Mouse (Mus musculus) megakaryocyte-erythroid progenitor cell, adult 5-6 weeks (primary cell): ENCODE results near the gene Gm5485. TPM values are rescaled to one million over a fixed set of nuclear protein-coding genes. Genes with fewer than 3 reads are reported as not detected.
A peak's percentile ranks its signal among the peaks of the same experiment; 100 is the strongest.

Source experiments
- ATAC-seq: replicated peaks from 2 replicates; pipeline ENCODE4 v1.8.0; 2016; ENCODE audit warnings: mild to moderate bottlenecking, inconsistent platforms; ENCODE audit not compliant: severe bottlenecking, poor library complexity, low FRiP score, low TSS enrichment
- total RNA-seq, 2 experiments: library from RNA; stranded (forward) in 1 of 2; stranded (reverse) in 1 of 2; fragments of 200-1000, 215-1000 nt in 1 of 2; fragments of >200 nt in 1 of 2; fragmentation: Nextera tagmentation in 1 of 2; gene quantifications; 2 replicates each; pipeline ENCODE4 v1.2.3; 2014 to 2017

The Gm5485 gene
- total RNA-seq, 2 experiments from 2014 or later, result not detected

DNA sequence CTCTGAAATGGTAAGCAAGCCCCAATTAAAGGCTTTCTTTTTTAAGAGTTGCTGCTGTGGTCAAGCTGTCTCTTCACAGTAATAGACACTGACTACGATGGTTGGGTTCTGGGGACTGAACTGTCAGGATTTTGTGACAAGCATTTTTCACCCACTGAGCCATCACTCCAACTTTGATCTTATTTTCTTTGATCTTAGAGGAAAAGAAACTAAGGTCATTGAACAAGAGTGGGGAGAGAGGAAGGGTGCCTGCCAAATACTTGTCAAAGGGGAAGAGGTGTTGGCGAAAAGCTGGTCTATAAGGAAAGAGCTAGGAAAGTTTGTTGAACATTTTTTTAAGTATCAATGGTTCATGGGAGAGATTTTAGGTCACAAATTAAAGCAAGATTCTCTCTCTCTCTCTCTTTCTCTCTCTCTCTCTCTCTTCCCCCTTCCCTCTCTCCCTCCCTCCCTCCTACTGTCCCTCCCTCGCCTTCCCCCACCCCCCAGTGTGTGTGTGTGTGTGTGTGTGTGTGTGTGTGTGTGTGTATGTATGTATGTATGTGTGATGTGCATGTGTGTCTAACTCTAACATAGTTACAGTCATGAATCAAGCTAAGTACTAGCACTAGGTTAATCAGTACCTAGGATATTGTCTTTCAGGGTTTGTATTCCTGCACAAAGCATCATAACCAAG is 28.5 kb downstream of the Gm5485 start:
- ATAC-seq, result no peak

DNA sequence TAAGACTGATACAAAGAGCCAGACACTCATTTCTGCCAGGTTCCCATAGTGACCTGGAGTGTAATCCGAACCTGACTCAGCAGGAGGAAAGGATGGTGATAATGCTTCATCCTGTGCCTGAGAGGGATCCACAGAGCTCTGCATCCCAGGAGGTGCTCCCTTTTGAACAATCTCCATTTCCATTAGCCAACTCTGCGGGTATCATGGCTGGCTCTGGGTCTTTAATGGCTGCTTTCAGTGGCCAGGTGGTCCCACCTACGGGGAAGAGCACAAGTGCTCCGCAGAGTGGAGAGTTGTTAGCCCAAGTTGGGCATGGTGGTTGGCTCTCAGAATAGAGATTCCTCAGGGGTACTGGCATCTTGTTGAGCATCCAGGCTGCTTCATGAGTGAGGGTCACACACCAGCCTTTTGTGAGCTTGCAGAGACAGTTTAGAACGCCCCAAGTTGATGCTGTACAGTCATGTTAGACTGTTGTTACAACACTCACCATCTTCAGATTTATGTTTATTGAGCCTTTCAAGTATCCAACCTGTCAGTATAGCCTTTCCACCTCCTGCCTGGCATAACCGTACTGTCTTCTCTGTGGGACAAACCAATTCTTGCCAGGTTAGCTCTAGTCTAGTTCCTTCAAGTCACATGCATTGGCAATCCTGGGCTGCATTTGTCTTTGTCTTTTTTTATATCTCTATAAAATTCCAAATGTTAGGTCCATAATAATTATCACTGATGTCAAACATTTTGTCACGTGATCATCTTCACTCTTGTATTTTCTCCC is 38.3 kb downstream of the Gm5485 start:
- ATAC-seq, result no peak

DNA sequence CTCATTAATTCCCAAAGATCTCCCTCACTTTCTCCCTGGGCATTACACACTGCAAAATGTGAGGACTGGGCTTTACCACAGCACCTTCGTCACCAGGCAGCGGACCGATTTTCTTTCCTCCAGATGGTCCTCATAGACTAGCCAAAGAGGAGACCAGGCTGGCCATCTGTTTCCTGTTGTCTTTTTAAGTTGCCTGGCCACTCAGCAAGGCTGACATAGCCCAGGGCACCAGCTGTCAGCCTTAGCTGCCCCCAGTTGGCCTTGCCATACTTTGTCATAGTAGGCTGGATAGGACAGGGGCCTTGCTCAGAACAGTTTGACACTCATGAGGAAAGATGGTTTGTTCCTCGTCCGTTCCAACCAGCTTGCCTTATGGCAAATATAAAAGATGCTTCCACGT is 39.8 kb downstream of the Gm5485 start:
- no peak for ATAC-seq

DNA sequence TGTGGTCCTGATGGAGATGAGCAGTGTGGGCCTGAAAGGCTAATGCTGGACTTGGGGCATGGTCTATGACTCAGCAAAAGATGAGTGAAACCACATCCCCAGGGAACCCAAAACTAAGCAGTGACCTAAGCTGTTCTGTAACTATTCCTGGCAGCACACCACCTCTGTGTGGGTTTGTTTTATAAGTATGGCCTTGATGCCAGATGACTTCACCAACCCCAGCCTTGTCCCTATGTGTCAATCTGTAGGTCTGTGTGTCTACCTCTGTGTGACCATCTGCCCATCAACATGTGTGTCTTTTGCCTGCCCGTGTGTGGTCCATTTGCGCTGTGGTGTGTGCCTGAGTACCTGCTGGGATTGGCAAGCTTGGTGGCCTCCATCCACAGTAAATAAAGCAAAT is 44.1 kb downstream of the Gm5485 start:
- ATAC-seq, result no peak

DNA sequence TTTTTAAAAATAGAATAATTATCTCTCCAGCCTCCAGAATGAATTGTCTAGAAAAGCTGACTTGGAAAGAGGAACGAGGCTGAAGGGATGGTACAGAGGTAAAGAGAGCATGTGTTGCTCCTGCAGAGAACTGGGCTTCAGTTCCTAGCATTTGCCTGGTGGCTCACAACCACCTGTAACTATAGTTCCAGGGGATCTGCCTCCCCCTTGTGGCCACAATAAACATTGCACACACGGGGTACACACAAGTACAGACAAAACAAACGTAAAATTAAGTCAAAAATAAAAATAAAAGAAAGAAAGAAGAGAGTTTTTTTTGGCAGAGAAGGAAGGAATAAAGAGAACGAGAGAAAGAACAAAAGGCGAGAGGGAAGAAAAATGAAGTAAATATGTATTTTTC is 45.4 kb downstream of the Gm5485 start:
- ATAC-seq, result 0 out of 2 replicates have a peak, but pooled peaks have one; percentile 57

DNA sequence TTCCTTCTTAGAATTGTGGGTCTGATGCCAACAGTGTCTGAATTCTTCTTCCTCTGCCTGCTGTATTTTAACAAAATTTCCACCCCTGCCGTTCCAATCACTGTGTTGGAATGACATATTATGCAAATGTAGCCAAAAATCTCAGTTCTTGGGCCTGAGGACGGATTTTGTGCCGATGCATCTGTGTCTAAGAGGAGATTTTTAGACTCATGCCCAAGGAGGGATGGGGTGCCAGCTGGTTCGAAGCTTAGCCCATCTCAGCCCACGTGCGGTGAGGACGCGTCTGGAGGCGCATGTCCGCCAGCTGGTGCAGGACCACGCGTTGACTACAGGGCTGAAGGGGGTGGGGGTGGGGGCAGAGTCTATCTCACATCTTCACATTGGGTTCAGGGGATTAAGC is 51.3 kb downstream of the Gm5485 start:
- ATAC-seq, result no peak

DNA sequence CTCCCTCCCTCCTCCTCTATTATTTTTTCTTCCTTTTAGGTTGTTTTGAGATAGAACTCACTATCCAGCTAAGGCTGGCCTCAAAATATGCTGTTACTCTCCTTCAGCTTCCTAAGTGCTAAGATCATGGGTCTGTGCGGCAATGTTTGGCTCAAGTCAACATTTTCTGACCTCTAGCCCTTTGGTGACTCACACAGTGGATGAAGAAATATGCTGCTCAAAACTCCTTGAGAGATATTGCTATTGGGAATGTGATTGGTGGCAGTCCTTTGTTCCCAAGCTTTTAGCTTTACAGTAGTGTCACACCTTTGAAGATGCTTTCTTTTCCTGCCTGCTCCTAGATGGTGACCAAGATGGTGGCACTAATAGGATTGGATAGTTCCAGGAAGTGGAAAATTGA is 55.8 kb downstream of the Gm5485 start:
- no peak for ATAC-seq

DNA sequence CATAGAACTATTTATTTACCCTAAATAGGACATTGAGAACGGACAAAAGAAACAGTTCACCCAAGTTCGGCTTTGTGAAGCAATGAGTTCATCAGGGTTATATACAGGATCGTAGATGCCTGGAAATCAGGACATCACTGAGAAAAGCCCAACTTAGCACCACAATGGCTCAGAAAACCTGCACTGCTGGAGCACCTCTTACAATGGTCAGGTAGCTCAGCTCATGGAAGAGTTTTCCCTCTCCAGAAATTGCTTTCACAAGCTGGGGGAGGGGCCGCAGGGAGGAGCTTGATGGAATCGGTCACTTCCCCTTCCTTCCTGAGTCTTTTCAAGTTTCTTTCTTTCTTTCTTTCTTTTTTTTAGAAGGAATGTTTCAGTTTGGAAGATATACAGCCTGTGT is 56.5 kb downstream of the Gm5485 start:
- ATAC-seq, result no peak

Other genes starting within 250 kb of the Gm5485 start
- not detected in 2 replicates for gene Dppa4, start 128.7 kb downstream of the Gm5485 start, total RNA-seq (2014; fragmentation: Nextera tagmentation)
- not detected in 2 replicates for gene Dppa4, start 128.7 kb downstream of the Gm5485 start, total RNA-seq (2017)
- gene Dppa2, start 108.5 kb downstream of the Gm5485 start, total RNA-seq (2014; fragmentation: Nextera tagmentation), result not detected in 2 replicates
- gene Dppa2, start 108.5 kb downstream of the Gm5485 start, total RNA-seq (2017), result not detected in 2 replicates
- not detected in 2 replicates for gene Morc1, start 18.8 kb upstream of the Gm5485 start, total RNA-seq (2014; fragmentation: Nextera tagmentation)
- not detected in 2 replicates for gene Morc1, start 18.8 kb upstream of the Gm5485 start, total RNA-seq (2017)